Mouse (Mus musculus) spleen, adult 2 months (tissue): ENCODE data around the gene Nme4.

Experiments
- CTCF ChIP-seq: fragments of 200-500 bp; IDR thresholded peaks from 2 replicates; pipeline ENCODE4 v1.5.1; 2011; ENCODE audit warnings: mild to moderate bottlenecking, inconsistent platforms; ENCODE audit not compliant: insufficient read depth, insufficient read length, insufficient replicate concordance; ENCODE audit errors: extremely low read depth
- POLR2A ChIP-seq: fragments of 200-500 bp; IDR thresholded peaks from 2 replicates; pipeline ENCODE4 v1.6.1; 2011; ENCODE audit warnings: low read depth, low read length, inconsistent platforms

- TF ChIP-seq CTCF = no peak
- no peak for TF ChIP-seq POLR2A
Measured at GRCm38 (mm10) chr17:26048118-26048517, 47.3 kb downstream of the Nme4 start.
